Mouse (Mus musculus) left cerebral cortex, adult 18-20 months (tissue): ENCODE data around the gene Pde1c. TPM values are rescaled to one million over a fixed set of nuclear protein-coding genes. Genes with fewer than 3 reads are reported as not detected.

Experiments
- DNase-seq, 2 experiments: peaks; one replicate each; pipeline ENCODE4 v3.0.0; 2021 to 2022; ENCODE audit warnings: low spot score in 2 of 2, mixed read lengths in 1 of 2
- total RNA-seq, 2 experiments: library from RNA; stranded (reverse); gene quantifications; 2 replicates each; pipeline ENCODE4 v1.2.3; 2021

Pde1c gene
- total RNA-seq, 2 experiments from 2014 or later = 4.9 to 7.7 TPM

GRCm38 (mm10) chr6:56130493-56131159 is 438.3 kb downstream of the Pde1c start:
- no peak for DNase-seq

GRCm38 (mm10) chr6:56099520-56100101 is 469.3 kb downstream of the Pde1c start:
- DNase-seq = no peak

- no peak for DNase-seq
These were observed 470.5 kb downstream of the Pde1c start for GRCm38 (mm10) chr6:56098427-56098826.

DNA sequence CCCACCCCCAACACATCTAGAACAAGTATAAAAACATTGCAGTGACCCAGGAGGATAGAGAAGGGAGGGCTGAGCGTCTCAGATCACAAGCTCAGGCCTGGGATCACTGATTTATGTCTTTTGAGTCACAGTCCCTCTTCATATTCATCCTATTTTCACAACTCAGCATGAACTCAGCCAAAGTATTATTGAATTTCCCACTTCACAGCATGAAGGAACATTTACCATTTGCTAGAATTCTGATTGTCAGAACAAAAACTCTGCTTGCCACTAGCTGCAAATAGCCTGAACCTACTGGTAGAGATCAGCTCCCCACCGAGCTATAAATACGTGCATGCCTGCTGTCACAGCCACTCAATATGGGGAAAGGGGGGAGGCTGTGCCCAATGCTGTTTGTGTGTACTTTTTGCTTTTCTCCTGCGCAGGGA is 492.5 kb downstream of the Pde1c start:
- no peak for DNase-seq

DNA sequence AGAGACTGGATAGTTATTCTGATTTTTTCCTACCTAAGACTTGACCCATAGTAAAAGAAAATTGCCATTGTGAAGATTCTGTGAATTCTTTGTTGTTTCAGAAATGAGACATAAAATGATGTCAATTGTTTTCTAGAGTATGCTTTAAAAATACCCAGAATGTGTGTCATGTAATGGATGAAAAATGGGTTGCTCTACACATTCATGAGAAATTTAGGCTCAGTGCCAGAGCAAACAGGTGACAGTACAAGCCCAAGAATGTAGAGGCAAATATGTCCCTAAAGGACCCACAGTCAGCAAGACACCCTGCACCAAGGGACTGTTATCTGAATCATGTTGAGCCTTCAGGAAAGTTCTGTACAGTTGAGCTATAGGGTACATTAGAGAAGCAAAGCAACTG is 500.4 kb downstream of the Pde1c start:
- DNase-seq = no peak

DNA sequence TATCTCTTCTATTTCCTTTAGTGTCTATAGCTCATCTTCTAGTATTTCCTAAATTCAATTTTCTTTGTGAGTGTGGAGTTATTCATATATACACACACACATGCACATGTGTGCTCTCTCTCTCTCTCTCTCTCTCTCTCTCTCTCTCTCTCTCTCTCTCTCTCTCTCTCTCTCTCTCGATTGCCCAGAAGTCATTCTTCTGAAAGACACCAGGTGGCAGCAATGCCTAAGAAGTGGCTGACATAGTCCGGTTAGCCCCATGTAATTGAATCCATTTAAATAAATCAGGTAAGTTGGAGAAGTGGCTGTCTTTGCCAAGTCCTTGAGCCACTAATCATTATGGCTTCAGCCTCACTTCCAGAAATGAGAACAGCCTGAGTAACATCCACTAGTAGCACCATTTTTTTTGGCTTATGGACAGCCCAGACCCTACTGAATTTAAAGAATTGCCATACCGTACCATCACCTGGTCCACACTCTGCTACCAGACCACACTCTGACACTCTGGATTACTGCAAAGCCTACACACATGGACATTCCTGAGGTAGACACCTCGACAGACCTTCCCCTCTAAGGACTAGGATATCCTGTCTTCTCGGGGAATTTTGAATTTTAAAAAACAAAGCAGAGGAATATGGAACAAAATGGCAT is 502.1 kb downstream of the Pde1c start:
- peak; percentile 41 to 61 for DNase-seq

- no peak for DNase-seq
These were observed 505.2 kb downstream of the Pde1c start for GRCm38 (mm10) chr6:56063736-56064135.

DNA sequence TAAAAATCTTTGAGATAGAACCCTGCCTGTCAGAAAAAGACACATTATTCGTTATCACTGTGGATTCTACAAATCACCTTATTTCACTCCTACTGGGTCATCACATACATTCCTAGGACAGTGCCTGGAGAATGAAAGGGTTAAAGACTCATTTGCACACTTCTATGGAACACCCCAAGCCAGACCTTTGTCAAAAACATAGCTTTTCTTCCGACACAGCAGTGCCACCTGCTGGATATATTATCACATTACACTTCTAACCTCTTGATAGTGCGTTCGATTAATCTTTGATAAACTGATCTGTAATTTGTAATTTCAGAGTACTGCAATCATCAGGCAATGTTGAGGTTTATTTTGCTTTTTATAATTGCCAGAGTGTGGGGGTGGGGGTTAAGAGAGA is 519.8 kb downstream of the Pde1c start:
- DNase-seq = peak; percentile 30 to 44

DNA sequence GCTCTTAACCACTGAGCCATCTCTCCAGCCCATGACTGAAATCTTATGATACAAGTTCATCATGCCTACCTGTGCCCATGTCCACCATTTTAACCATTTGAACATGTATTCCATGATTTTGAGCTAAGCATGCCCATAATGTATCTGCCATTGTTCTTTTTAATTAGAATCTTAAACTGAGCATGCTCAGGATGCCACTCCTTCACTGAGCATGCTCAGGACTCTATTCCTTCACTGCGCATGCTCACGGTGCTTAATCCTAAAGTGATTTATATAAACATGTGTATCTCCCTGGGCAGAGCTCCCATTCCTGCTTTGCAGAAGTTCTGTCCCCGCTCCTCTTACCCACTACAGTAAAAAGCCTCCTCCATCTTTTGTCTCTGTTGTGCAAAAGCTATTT is 520.3 kb downstream of the Pde1c start:
- DNase-seq = no peak

- no peak for DNase-seq
These were observed 524.2 kb downstream of the Pde1c start for GRCm38 (mm10) chr6:56044716-56045115.

DNA sequence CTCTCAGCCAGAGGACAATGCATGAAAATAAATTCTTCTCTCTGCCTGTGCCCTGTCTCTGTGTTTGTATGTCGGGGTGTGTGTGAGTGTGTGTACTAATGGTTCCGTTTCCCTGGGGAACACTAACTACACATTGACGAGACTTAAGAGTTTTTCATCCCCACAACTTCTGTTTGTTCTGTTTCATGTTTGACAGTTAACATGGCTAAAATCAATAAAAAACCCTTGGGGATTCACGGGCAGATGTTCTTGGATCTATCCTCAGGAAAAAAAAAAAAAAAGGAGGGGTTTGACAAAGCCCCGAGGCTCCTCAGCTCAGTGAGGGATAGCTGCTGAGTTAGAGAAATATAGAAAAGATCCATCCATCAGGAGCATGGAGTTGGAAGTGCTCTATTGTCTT is 524.6 kb downstream of the Pde1c start:
- DNase-seq = no peak

GRCm38 (mm10) chr6:56039476-56040055 is 529.3 kb downstream of the Pde1c start:
- no peak for DNase-seq

DNA sequence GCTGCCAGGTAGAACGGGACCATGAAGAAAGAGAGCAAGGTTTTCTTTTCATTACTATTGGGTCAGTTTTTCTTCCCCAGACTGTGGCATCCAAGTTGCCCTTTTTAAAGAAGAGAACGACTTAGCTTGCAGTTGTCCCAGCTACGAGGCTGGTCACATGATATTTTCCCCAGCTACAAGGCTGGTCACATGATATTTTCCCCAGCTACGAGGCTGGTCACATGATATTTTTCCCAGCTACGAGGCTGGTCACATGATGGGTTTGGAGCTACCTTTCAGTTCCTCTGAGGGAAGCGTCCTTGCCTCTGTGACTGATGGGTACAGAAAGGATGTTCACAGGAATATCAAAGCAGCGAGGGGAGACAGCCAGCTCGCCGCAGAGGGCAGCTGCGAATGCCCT is 533.8 kb downstream of the Pde1c start:
- DNase-seq = no peak

DNA sequence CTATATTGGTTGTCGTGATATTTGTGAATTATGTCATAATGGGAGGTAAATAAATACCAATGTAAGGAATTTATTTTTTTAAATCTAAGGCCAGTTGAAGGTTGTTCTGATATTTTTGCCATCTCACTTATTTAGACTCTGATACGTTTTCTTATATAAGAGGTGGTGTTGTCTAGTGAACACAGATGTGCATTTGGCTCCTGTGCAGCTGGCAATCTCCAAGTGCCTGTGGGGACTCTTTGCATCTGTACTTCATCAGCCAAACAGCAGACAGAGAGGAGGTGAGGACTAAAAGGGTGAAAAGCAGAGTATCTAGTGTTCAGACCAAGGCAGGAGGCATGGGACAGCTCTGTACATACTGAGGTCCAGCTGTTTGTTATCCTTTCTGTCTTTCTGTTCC is 536.7 kb downstream of the Pde1c start:
- DNase-seq = no peak

DNA sequence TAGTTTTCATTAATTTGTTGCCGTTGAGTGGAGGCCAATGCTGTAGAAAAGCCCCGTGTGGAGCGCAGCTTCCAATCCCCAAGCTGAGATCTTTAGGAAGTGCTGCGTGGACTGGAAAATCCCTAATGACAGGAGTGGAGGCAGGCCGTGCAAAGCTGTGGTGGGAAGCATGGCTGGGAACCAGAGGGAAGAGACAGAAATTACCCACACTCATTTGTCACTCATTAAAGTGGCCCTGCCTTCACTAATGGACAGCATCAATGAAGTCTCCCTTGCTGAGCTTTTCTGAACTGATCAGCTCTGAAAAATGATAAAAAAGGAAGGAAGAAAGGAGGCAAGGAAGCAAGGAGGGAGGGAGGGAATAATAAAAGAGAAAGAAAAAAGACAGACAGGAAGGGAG is 538.9 kb downstream of the Pde1c start:
- DNase-seq = no peak

GRCm38 (mm10) chr6:56027966-56028365 is 540.9 kb downstream of the Pde1c start:
- DNase-seq = no peak

GRCm38 (mm10) chr6:56027318-56027717 is 541.6 kb downstream of the Pde1c start:
- no peak for DNase-seq

- no peak for DNase-seq
These were observed 543.4 kb downstream of the Pde1c start for GRCm38 (mm10) chr6:56025533-56025932.
